Comparison of ENCODE assay signal across 7 mouse cellular contexts in the genomic region with DNA sequence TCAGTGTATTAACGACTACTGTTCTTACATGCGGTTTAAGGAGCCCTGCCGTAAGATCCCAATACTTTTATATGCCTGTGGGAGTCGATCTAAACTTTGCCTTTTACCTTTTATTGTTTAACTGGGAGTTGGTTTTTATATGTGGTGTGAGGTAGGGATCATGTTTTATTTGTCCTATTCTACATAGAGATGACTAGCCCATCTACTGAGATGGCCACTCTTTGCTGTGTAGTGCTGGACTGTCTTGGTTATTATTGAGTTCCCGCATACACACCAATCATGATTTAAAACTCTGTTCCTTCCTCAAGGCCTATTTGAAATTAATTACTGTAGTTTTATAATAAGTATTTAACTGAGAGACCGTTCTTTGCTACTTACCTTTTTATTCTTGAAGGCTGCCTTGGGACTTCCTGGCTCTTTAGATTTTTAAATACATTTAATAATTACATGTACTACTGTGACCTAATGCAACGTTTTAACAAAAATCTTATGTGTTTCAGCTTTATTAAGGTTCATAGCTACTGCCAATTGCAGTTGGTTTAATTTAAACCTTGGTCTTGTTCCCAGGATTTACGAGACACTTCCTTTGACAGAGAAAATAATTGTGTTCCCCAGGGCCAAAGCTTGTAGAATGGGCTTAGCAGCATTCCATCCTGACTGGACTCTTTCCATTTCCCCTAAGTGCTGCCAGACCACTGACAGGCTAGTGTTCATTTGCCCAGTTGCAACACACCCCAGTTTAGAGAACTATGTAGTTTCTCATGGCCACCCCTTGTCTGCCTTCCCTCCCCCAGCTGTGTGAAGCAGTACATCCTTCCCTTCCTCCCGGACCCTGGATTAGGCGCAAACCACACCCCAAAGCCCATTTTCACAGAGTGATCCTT. TPM values are rescaled to one million over a fixed set of nuclear protein-coding genes. Genes with fewer than 3 reads are reported as not detected.
DNase-seq lines count a peak whose midpoint lies in the region; ATAC-seq lines count a peak whose summit lies in the region.

No protein-coding gene starts in this region.

- H3K4me1 ChIP-seq in kidney, embryonic 14.5 days (ENCODE audit: control insufficient read depth, insufficient read depth, low read length), result no peaks in the 10 kb centered on the region
- peaks cover 6% of the 10 kb centered on the region; the same call in 1 of the 2 replicates for H3K4me1 ChIP-seq in embryonic facial prominence, embryonic 15.5 days

- 0 out of 2 replicates have a peak, but pooled peaks cover 2% of the 10 kb centered on the region for H3K9me3 ChIP-seq in kidney, embryonic 14.5 days (ENCODE audit: control insufficient read depth, low read length)
- no peaks in the 10 kb centered on the region for H3K9me3 ChIP-seq in embryonic facial prominence, embryonic 15.5 days (replicated peaks)

- no peak overlapping the region for H3K9ac ChIP-seq in kidney, embryonic 14.5 days (ENCODE audit: low read depth, low read length)
- no peak overlapping the region for H3K9ac ChIP-seq in embryonic facial prominence, embryonic 15.5 days

- no peaks in the 10 kb centered on the region for H3K27me3 ChIP-seq in kidney, embryonic 14.5 days (ENCODE audit: control insufficient read depth, insufficient read depth, low read length)
- no peaks in the 10 kb centered on the region for H3K27me3 ChIP-seq in embryonic facial prominence, embryonic 15.5 days

- 76% methylated on average over 10 of the region's 10 CpGs for WGBS in kidney, embryonic 14.5 days
- 64% methylated on average over 10 of the region's 10 CpGs for WGBS in embryonic facial prominence, embryonic 15.5 days

- DNase-seq in kidney, adult 8-10 months, result peak; percentile 6 to 26
- DNase-seq in heart, postnatal 14 days, result peak; percentile 14 to 50
- DNase-seq in lung, postnatal 4 days, result peak; percentile 51 to 73
- DNase-seq in cerebellum, adult 8-10 months, result no peak
- DNase-seq in frontal cortex, adult 2 months (ENCODE audit: extremely low spot score in 1 of 2, low spot score in 1 of 2), result no peak

- ATAC-seq in kidney, embryonic 14.5 days (ENCODE audit: low FRiP score, low TSS enrichment), result no peak
- peak; percentile 82 for ATAC-seq in embryonic facial prominence, embryonic 15.5 days (ENCODE audit: insufficient number of reproducible peaks, low FRiP score, low TSS enrichment, low read depth)

- no peaks in the 10 kb centered on the region for H3K36me3 ChIP-seq in kidney, embryonic 14.5 days (ENCODE audit: control insufficient read depth, insufficient read depth, low read length)
- no peaks in the 10 kb centered on the region for H3K36me3 ChIP-seq in embryonic facial prominence, embryonic 15.5 days

- no peak overlapping the region for H3K4me3 ChIP-seq in kidney, embryonic 14.5 days (ENCODE audit: low read length)
- H3K4me3 ChIP-seq in embryonic facial prominence, embryonic 15.5 days (replicated peaks), result no peak overlapping the region

- intact Hi-C loops in heart, postnatal 14 days (cut with DNase I), result no loop called here

- no peak overlapping the region for H3K27ac ChIP-seq in kidney, embryonic 14.5 days (ENCODE audit: low read depth, low read length)
- H3K27ac ChIP-seq in embryonic facial prominence, embryonic 15.5 days (replicated peaks), result 0 out of 2 replicates have a peak overlapping the region, but pooled peaks have one; percentile 4

- no peak overlapping the region for H3K4me2 ChIP-seq in kidney, embryonic 14.5 days (replicated peaks; ENCODE audit: low read depth, low read length)
- H3K4me2 ChIP-seq in embryonic facial prominence, embryonic 15.5 days (replicated peaks), result no peak overlapping the region

RNA-seq across cellular contexts. Expression of gene Gpr83, which starts 17.9 kb away (rescaled TPM):
- polyA plus RNA-seq in kidney, embryonic 14.5 days (2014; fragmentation: Nextera tagmentation; extraction: Ambion mirVana), result 0.37 and 0.46 TPM in 2 replicates
- polyA plus RNA-seq in embryonic facial prominence, embryonic 15.5 days (2015; fragmentation: Nextera tagmentation; extraction: Ambion mirVana), result 1.4 and 3.5 TPM in 2 replicates
- under 1 TPM in 1 of 2 experiments, not detected in 1; 0.07 TPM for total RNA-seq in heart, postnatal 14 days (2021)
- polyA plus RNA-seq in frontal cortex, adult 2 months (2012; rRNA removed), result 14.6 and 17.6 TPM in 2 replicates

RNA-seq across cellular contexts. Expression of gene Ankrd49, which starts 57.5 kb away (rescaled TPM):
- 44.5 and 46.8 TPM in 2 replicates for polyA plus RNA-seq in kidney, embryonic 14.5 days (2014; fragmentation: Nextera tagmentation; extraction: Ambion mirVana)
- polyA plus RNA-seq in embryonic facial prominence, embryonic 15.5 days (2015; fragmentation: Nextera tagmentation; extraction: Ambion mirVana), result 40.6 and 42.8 TPM in 2 replicates
- total RNA-seq in heart, postnatal 14 days (2021), result 1 to 10 TPM; 8.0 to 8.1 TPM
- polyA plus RNA-seq in frontal cortex, adult 2 months (2012; rRNA removed), result 12.0 and 12.3 TPM in 2 replicates

RNA-seq across cellular contexts. Expression of gene Mre11a, which starts 57.7 kb away (rescaled TPM):
- 25.8 and 36.9 TPM in 2 replicates for polyA plus RNA-seq in kidney, embryonic 14.5 days (2014; fragmentation: Nextera tagmentation; extraction: Ambion mirVana)
- 21.5 and 22.4 TPM in 2 replicates for polyA plus RNA-seq in embryonic facial prominence, embryonic 15.5 days (2015; fragmentation: Nextera tagmentation; extraction: Ambion mirVana)
- total RNA-seq in heart, postnatal 14 days (2021), result 1 to 10 TPM; 8.1 to 8.9 TPM
- 5.7 and 6.2 TPM in 2 replicates for polyA plus RNA-seq in frontal cortex, adult 2 months (2012; rRNA removed)

Comparison
In these comparisons a context has a peak if more than half of its experiments do, and no peak if none do; other contexts are left out.
1. DNase-seq: peak in kidney, adult 8-10 months (2 of 2), heart, postnatal 14 days (2 of 2) and lung, postnatal 4 days (2 of 2); none in cerebellum, adult 8-10 months (single experiment) and frontal cortex, adult 2 months (0 of 2).